Mouse (Mus musculus) G1E (cell line): ENCODE measurements around the gene Efhd2.

Experiments used
- CTCF ChIP-seq: IDR thresholded peaks from 2 replicates; pipeline ENCODE4 v1.5.1; 2012; ENCODE audit warnings: low read depth, low read length, inconsistent platforms, mixed read lengths
- POLR2AphosphoS5 ChIP-seq: IDR thresholded peaks from 2 replicates; pipeline ENCODE4 v1.6.1; 2012; ENCODE audit warnings: low read depth, low read length, inconsistent platforms; ENCODE audit not compliant: insufficient replicate concordance

DNA sequence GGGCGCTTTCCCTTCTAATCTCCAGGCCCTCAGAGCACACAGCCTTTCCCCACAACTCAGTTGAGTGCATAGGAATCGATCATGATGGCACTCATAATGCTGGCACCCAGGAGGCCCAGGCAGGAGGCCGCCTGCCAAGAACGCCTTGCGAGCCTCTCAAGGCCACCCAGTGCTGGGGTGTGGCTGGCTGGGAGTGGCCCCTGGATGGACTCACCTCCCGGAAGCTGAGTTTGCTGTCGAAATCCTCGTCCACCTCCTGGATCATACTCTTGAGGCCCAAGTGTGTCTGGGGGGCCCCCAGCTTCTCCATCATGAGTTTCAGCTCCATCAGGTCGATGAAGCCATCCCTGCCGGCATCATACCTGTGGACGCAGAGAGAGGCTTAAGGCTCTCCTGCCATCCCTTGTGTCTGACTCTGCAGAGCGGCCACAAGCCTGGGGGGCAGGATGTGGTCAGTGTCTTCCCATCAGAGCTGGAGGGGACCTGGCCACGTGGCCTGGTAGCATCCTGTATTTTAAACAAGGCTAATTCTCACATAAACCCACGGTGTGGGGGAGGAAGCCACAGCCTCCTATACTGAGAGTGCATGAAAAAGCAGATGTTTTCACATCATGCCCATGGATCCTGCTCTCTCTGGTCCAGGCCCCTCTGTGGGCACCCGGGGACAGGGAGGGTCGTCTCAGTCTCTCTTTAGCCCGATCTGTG is 13.0 kb downstream of the Efhd2 start:
- TF ChIP-seq CTCF (no peak), POLR2AphosphoS5 (no peak)
